Mouse (Mus musculus) neutrophil, adult 59 days (primary cell): Measurements from ENCODE around the gene Cela1. TPM values are rescaled to one million over a fixed set of nuclear protein-coding genes. Genes with fewer than 3 reads are reported as not detected.

Experiments
- total RNA-seq, 2 experiments: library from RNA; stranded (reverse); gene quantifications; 1 replicate in 1 of 2; 2 replicates in 1 of 2; pipeline ENCODE4 v1.2.4; 2023

Cela1 gene
- total RNA-seq: 1 to 10 TPM; 1.2 to 2.3 TPM

GRCm38 (mm10) chr15:100687430-100687971 lies at the start of gene Cela1:
Cela1 (minus strand) TSS chr15:100687921.

GRCm38 (mm10) chr15:100729281-100729985 lies 41.7 kb upstream of the Cela1 start, which contains the start of gene Galnt6:
Galnt6 (minus strand) TSS chr15:100729376.

GRCm38 (mm10) chr15:100669337-100669736 lies 18.4 kb downstream of the Cela1 start, which contains the start of gene Bin2:
Bin2 (minus strand) TSS chr15:100669553.

GRCm38 (mm10) chr15:100636700-100637501 lies 50.8 kb downstream of the Cela1 start, which contains the start of gene Smagp:
Smagp (minus strand) TSS chr15:100636940.

Other genes with a start within 250 kb of the Cela1 start
- 10 to 100 TPM; 12.0 to 13.5 TPM for gene Letmd1, start 218.9 kb downstream of the Cela1 start, total RNA-seq
- gene Csrnp2, start 192.4 kb downstream of the Cela1 start, total RNA-seq: 1 to 10 TPM in 1 of 2 experiments, under 1 TPM in 1; 0.51 to 1.2 TPM
- 1 to 10 TPM; 2.3 to 2.8 TPM for gene Tfcp2, start 135.9 kb downstream of the Cela1 start, total RNA-seq
- 1 to 10 TPM; 1.0 to 1.3 TPM for gene Pou6f1, start 87.9 kb downstream of the Cela1 start, total RNA-seq
- 100 to 1,000 TPM; 470 to 493 TPM for gene Dazap2, start 72.6 kb downstream of the Cela1 start, total RNA-seq
- 1 to 10 TPM; 1.9 to 4.2 TPM for gene Smagp, start 51.0 kb downstream of the Cela1 start, total RNA-seq
- gene Bin2, start 18.4 kb downstream of the Cela1 start, total RNA-seq: 100 to 1,000 TPM; 263 to 266 TPM
- gene Galnt6, start 41.5 kb upstream of the Cela1 start, total RNA-seq: 1 to 10 TPM; 6.1 to 6.2 TPM
- gene Slc4a8, start 73.8 kb upstream of the Cela1 start, total RNA-seq: 1 to 10 TPM in 1 of 2 experiments, under 1 TPM in 1; 0.93 to 1.3 TPM
- not detected for gene Scn8a, start 181.9 kb upstream of the Cela1 start, total RNA-seq